17 mouse cellular contexts compared by ENCODE assay signal in the genomic region with DNA sequence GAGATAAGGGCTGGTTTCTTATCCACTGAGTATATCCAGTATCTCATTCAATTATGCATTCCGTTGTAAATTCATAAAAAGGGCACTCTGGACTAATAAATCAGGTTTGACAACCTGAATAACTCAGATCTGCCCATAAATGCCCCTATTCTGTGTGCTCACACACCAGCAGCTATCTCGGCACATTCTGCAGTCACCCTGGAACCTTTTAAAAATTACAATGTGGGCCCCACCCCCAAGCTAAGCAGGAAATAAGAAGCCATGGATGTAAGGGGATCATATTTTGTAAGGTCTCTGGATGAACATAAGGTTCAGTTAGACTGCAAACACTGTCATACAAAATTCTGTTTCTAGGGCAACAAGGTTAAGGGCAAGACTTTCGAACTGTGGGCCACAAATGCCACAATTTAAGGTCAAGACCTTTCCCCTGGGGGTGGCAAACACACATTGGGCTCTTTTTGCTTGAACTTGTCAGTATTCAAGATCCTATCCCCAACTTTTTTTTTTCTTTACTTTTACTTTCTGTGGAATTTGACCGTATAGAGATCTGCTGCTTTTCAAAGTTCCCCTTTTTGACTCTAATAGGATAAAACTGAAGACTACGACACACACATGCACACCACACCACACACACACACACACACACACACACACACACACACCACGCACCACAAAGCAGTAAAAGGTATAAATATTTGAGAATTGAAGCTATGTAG. TPM values are rescaled to one million over a fixed set of nuclear protein-coding genes. Genes with fewer than 3 reads are reported as not detected.
DNase-seq lines count a peak whose midpoint lies in the region; ATAC-seq and TF ChIP-seq lines count a peak whose summit lies in the region.
"Had no signal": no experiment of that assay in that cellular context is flagged by ENCODE, and none has a peak within 500 bp of the region (broad histone marks: within the 10 kb centered on the region; RNA-seq: fewer than 3 reads in every experiment).

No protein-coding gene starts in this region.

- 0 out of 2 replicates have a peak, but pooled peaks have one; percentile 9 for ATAC-seq in kidney, embryonic 14.5 days (ENCODE audit: low FRiP score, low TSS enrichment)
- ATAC-seq in embryonic facial prominence, embryonic 14.5 days (ENCODE audit: low read depth), result peak; percentile 51; the same call in 1 of the 2 replicates
- ATAC-seq in lung, postnatal 0 days, result no peak
- ATAC-seq: forebrain, embryonic 14.5 days; Patski had no signal

- DNase-seq in kidney, postnatal 36 days, result no peak
- peak; percentile 39 for DNase-seq in Muller cell, postnatal 12 days (ENCODE audit: inconsistent ontology term)
- peak; percentile 33 for DNase-seq in embryonic facial prominence, embryonic 14.5 days (ENCODE audit: low spot score)
- no peak for DNase-seq in cerebellum, adult 8-10 months
- no peak for DNase-seq in lung, postnatal 0 days (ENCODE audit: low spot score)
- no peak for DNase-seq in left cerebral cortex, adult 2 months (ENCODE audit: extremely low spot score in 1 of 2, low spot score in 2 of 2)
- DNase-seq: cerebellum, adult 11-12 months; kidney, postnatal 14 days; right cerebral cortex, postnatal 4 days; thymus, postnatal 25 days had no signal

- no peak overlapping the region for H3K4me3 ChIP-seq in kidney, embryonic 14.5 days (ENCODE audit: low read length)
- no peak overlapping the region for H3K4me3 ChIP-seq in embryonic facial prominence, embryonic 14.5 days (ENCODE audit: low read depth, low read length)
- H3K4me3 ChIP-seq in megakaryocyte, embryonic 14.5 days (replicated peaks), result peak overlapping the region; percentile 71
- H3K4me3 ChIP-seq in lung, postnatal 0 days (ENCODE audit: low read depth, low read length), result no peak overlapping the region
- H3K4me3 ChIP-seq in left cerebral cortex, adult 2 months, result no peak overlapping the region
- H3K4me3 ChIP-seq: embryonic facial prominence, embryonic 15.5 days had no signal

- peaks cover 6% of the 10 kb centered on the region; the same call in 1 of the 2 replicates for H3K9me3 ChIP-seq in kidney, embryonic 14.5 days (ENCODE audit: control insufficient read depth, low read length)
- H3K9me3 ChIP-seq in embryonic facial prominence, embryonic 14.5 days (ENCODE audit: control insufficient read depth, low read length), result 0 out of 2 replicates have a peak, but pooled peaks cover 9% of the 10 kb centered on the region
- H3K9me3 ChIP-seq in megakaryocyte, embryonic 14.5 days, result peaks cover 19% of the 10 kb centered on the region
- H3K9me3 ChIP-seq in lung, postnatal 0 days (ENCODE audit: low read length), result no peaks in the 10 kb centered on the region; the same call in 1 of the 2 replicates
- H3K9me3 ChIP-seq: embryonic facial prominence, embryonic 15.5 days had no signal

- no peak overlapping the region for H3K4me2 ChIP-seq in kidney, embryonic 14.5 days (replicated peaks; ENCODE audit: low read depth, low read length)
- H3K4me2 ChIP-seq in embryonic facial prominence, embryonic 14.5 days (ENCODE audit: low read depth, low read length), result no peak overlapping the region
- H3K4me2 ChIP-seq in lung, postnatal 0 days (replicated peaks; ENCODE audit: low read depth, low read length), result no peak overlapping the region
- H3K4me2 ChIP-seq: embryonic facial prominence, embryonic 15.5 days had no signal

- H3K36me3 ChIP-seq in kidney, embryonic 14.5 days (ENCODE audit: control insufficient read depth, insufficient read depth, low read length), result no peaks in the 10 kb centered on the region
- no peaks in the 10 kb centered on the region for H3K36me3 ChIP-seq in embryonic facial prominence, embryonic 14.5 days (ENCODE audit: control insufficient read depth, insufficient read depth, low read length)
- H3K36me3 ChIP-seq in megakaryocyte, embryonic 14.5 days (replicated peaks; ENCODE audit: low read length), result peaks cover 78% of the 10 kb centered on the region
- H3K36me3 ChIP-seq in lung, postnatal 0 days (ENCODE audit: insufficient read depth, low read length), result no peaks in the 10 kb centered on the region
- H3K36me3 ChIP-seq: embryonic facial prominence, embryonic 15.5 days had no signal

- H3K9ac ChIP-seq in kidney, embryonic 14.5 days (ENCODE audit: low read depth, low read length), result no peak overlapping the region
- no peak overlapping the region for H3K9ac ChIP-seq in embryonic facial prominence, embryonic 14.5 days (ENCODE audit: low read depth, low read length)
- no peak overlapping the region for H3K9ac ChIP-seq in lung, postnatal 0 days (replicated peaks; ENCODE audit: low read depth)
- H3K9ac ChIP-seq: embryonic facial prominence, embryonic 15.5 days had no signal

- TF ChIP-seq EP300 in lung, postnatal 0 days (IDR thresholded peaks at IDR 0.05), result no peak

- 70% methylated on average over 6 of the region's 6 CpGs for WGBS in kidney, embryonic 14.5 days
- WGBS in embryonic facial prominence, embryonic 14.5 days, result 42% methylated on average over 6 of the region's 6 CpGs
- WGBS in lung, postnatal 0 days, result 49% methylated on average over 6 of the region's 6 CpGs

- H3K27me3 ChIP-seq in kidney, embryonic 14.5 days (ENCODE audit: control insufficient read depth, insufficient read depth, low read length), result no peaks in the 10 kb centered on the region
- no peaks in the 10 kb centered on the region for H3K27me3 ChIP-seq in embryonic facial prominence, embryonic 14.5 days (replicated peaks; ENCODE audit: control insufficient read depth, insufficient read depth, low read length)
- no peaks in the 10 kb centered on the region for H3K27me3 ChIP-seq in megakaryocyte, embryonic 14.5 days (replicated peaks)
- H3K27me3 ChIP-seq in lung, postnatal 0 days (replicated peaks; ENCODE audit: insufficient read depth, low read length), result no peaks in the 10 kb centered on the region
- H3K27me3 ChIP-seq: CH12.LX; embryonic facial prominence, embryonic 15.5 days; Patski had no signal

- intact Hi-C loops in left cerebral cortex, adult 2 months (cut with DNase I), result no loop called here

- H3K4me1 ChIP-seq in kidney, embryonic 14.5 days (ENCODE audit: control insufficient read depth, insufficient read depth, low read length), result 0 out of 2 replicates have a peak, but pooled peaks cover 5% of the 10 kb centered on the region
- H3K4me1 ChIP-seq in embryonic facial prominence, embryonic 14.5 days (ENCODE audit: control insufficient read depth, insufficient read depth, low read length), result peaks cover 16% of the 10 kb centered on the region
- peaks cover 53% of the 10 kb centered on the region for H3K4me1 ChIP-seq in megakaryocyte, embryonic 14.5 days
- H3K4me1 ChIP-seq in lung, postnatal 0 days (ENCODE audit: insufficient read depth, low read depth, low read length), result peaks cover 2% of the 10 kb centered on the region; the same call in 1 of the 2 replicates

- no peak for TF ChIP-seq CTCF in lung, postnatal 0 days (IDR thresholded peaks at IDR 0.05)
- no peak for TF ChIP-seq CTCF in left cerebral cortex, adult 2 months (IDR thresholded peaks at IDR 0.05)

- no peak overlapping the region for H3K27ac ChIP-seq in kidney, embryonic 14.5 days (ENCODE audit: low read depth, low read length)
- no peak overlapping the region for H3K27ac ChIP-seq in embryonic facial prominence, embryonic 14.5 days (replicated peaks; ENCODE audit: low read depth, low read length)
- H3K27ac ChIP-seq in lung, postnatal 0 days (ENCODE audit: low read length), result no peak overlapping the region
- no peak overlapping the region for H3K27ac ChIP-seq in left cerebral cortex, adult 2 months
- H3K27ac ChIP-seq: embryonic facial prominence, embryonic 15.5 days; macrophage had no signal

RNA-seq across cellular contexts. Expression of a gene that starts 13.5 kb away (rescaled TPM):
- polyA plus RNA-seq in kidney, embryonic 14.5 days (2014; fragmentation: Nextera tagmentation; extraction: Ambion mirVana), result 13.9 and 16.6 TPM in 2 replicates
- polyA plus RNA-seq in embryonic facial prominence, embryonic 14.5 days (2014; fragmentation: Nextera tagmentation; extraction: Ambion mirVana), result 6.6 and 7.7 TPM in 2 replicates
- 9.9 and 28.1 TPM in 2 replicates for polyA plus RNA-seq in megakaryocyte, embryonic 14.5 days (2012; ENCODE audit: insufficient read depth, low replicate concordance)
- 8.0 and 9.9 TPM in 2 replicates for polyA plus RNA-seq in lung, postnatal 0 days (2015; fragmentation: Nextera tagmentation; extraction: Ambion mirVana)
- total RNA-seq in left cerebral cortex, adult 2 months (2021), result 100 to 1,000 TPM; 197 to 233 TPM
- total RNA-seq: CH12.LX had no signal

Comparison
In these comparisons a context has a peak if more than half of its experiments do, and no peak if none do; other contexts are left out.
1. DNase-seq: peak in Muller cell, postnatal 12 days (single experiment) and embryonic facial prominence, embryonic 14.5 days (single experiment); none in kidney, postnatal 36 days (0 of 2), cerebellum, adult 8-10 months (single experiment), lung, postnatal 0 days (single experiment) and left cerebral cortex, adult 2 months (0 of 2).